Mouse (Mus musculus) CH12.LX (cell line): ENCODE measurements around the gene H1foo. TPM values are rescaled to one million over a fixed set of nuclear protein-coding genes. Genes with fewer than 3 reads are reported as not detected.

Experiments used
- DNase-seq: peaks from one replicate; pipeline ENCODE4 v3.0.0-alpha.2; 2013; ENCODE audit errors: extremely low read depth
- H3K27ac ChIP-seq: 2 replicates; pipeline ENCODE4 v1.5.1; 2012; ENCODE audit warnings: low read depth, mild to moderate bottlenecking, control low read depth, moderate library complexity; ENCODE audit not compliant: insufficient read depth
- H3K27me3 ChIP-seq: replicated peaks from 2 replicates; pipeline ENCODE3; 2012; ENCODE audit warnings: inconsistent platforms
- H3K36me3 ChIP-seq, 2 experiments: replicated peaks in 1 of 2; 2 replicates each; pipeline versions ENCODE3 to v1.6.1; 2012; ENCODE audit warnings: inconsistent platforms in 1 of 2, low read length in 1 of 2, mild to moderate bottlenecking in 1 of 2, mixed read lengths in 1 of 2, moderate library complexity in 1 of 2; ENCODE audit not compliant: control insufficient read depth in 1 of 2, insufficient read depth in 1 of 2
- H3K4me1 ChIP-seq, 2 experiments: 2 replicates each; pipeline ENCODE4 v1.6.1; 2012; ENCODE audit warnings: inconsistent platforms in 1 of 2, moderate library complexity in 1 of 2; ENCODE audit not compliant: insufficient read depth in 2 of 2, control insufficient read depth in 1 of 2
- H3K4me2 ChIP-seq: 2 replicates; pipeline ENCODE4 v1.6.1; 2012; ENCODE audit warnings: low read depth, mild to moderate bottlenecking, control low read depth; ENCODE audit not compliant: poor library complexity, insufficient read depth, severe bottlenecking
- H3K4me3 ChIP-seq, 3 experiments: fragments of 150-350 bp in 1 of 3; sonication (generic) in 1 of 3; replicated peaks in 1 of 3; 2 replicates each; pipeline versions ENCODE3 to v1.5.1; 2011 to 2012; ENCODE audit warnings: low read depth in 2 of 3, low read length in 2 of 3, mild to moderate bottlenecking in 2 of 3, moderate library complexity in 2 of 3, control low read depth in 1 of 3, improper control_type of control experiment in 1 of 3, inconsistent platforms in 1 of 3, mixed read lengths in 1 of 3; ENCODE audit not compliant: poor library complexity in 1 of 3
- H3K79me2 ChIP-seq: replicated peaks from 2 replicates; pipeline ENCODE4 v1.6.1; 2012; ENCODE audit warnings: mild to moderate bottlenecking, moderate library complexity; ENCODE audit not compliant: control insufficient read depth, poor library complexity, insufficient read depth, severe bottlenecking; ENCODE audit errors: extremely low read depth
- H3K9ac ChIP-seq: 2 replicates; pipeline ENCODE4 v1.6.1; 2012; ENCODE audit warnings: low read depth, mild to moderate bottlenecking, control low read depth, moderate library complexity; ENCODE audit not compliant: insufficient read depth
- H3K9me3 ChIP-seq: replicated peaks from 2 replicates; pipeline ENCODE3; 2012; ENCODE audit warnings: low read length, inconsistent platforms, mixed read lengths
- BHLHE40 ChIP-seq: IDR thresholded peaks from 2 replicates; pipeline ENCODE4 v1.6.1; 2011; ENCODE audit warnings: mild to moderate bottlenecking, low read depth, low read length, improper control_type of control experiment
- CHD2 ChIP-seq: IDR thresholded peaks from 2 replicates; pipeline ENCODE4 v1.6.1; 2011; ENCODE audit warnings: low read length, improper control_type of control experiment
- CTCF ChIP-seq, 2 experiments: IDR thresholded peaks in 1 of 2; conservative IDR thresholded peaks in 1 of 2; 2 replicates each; pipeline ENCODE4 v1.5.1; 2011 to 2012; ENCODE audit warnings: low read depth in 2 of 2, low read length in 2 of 2, improper control_type of control experiment in 1 of 2, inconsistent platforms in 1 of 2, mild to moderate bottlenecking in 1 of 2, moderate library complexity in 1 of 2
- E2F4 ChIP-seq: IDR thresholded peaks from 2 replicates; pipeline ENCODE4 v1.6.1; 2011; ENCODE audit warnings: low read depth, low read length, improper control_type of control experiment; ENCODE audit not compliant: insufficient replicate concordance
- EP300 ChIP-seq: IDR thresholded peaks from 2 replicates; pipeline ENCODE4 v1.6.1; 2011; ENCODE audit warnings: low read length, improper control_type of control experiment
- ETS1 ChIP-seq: conservative IDR thresholded peaks from 2 replicates; pipeline ENCODE4 v1.6.1; 2012; ENCODE audit warnings: low read depth, mild to moderate bottlenecking, inconsistent platforms, low read length, improper control_type of control experiment, moderate library complexity
- HCFC1 ChIP-seq: IDR thresholded peaks from 2 replicates; pipeline ENCODE4 v1.6.1; 2012; ENCODE audit warnings: low read depth, mild to moderate bottlenecking, inconsistent platforms, low read length, improper control_type of control experiment
- KAT2A ChIP-seq: IDR thresholded peaks from 2 replicates; pipeline ENCODE4 v1.6.1; 2012; ENCODE audit warnings: low read length, improper control_type of control experiment, inconsistent platforms; ENCODE audit not compliant: insufficient replicate concordance
- MAFK ChIP-seq: IDR thresholded peaks from 2 replicates; pipeline ENCODE4 v1.6.1; 2011; ENCODE audit warnings: low read length, improper control_type of control experiment; ENCODE audit not compliant: insufficient replicate concordance
- MEF2A ChIP-seq: IDR thresholded peaks from 2 replicates; pipeline ENCODE4 v1.6.1; 2014; ENCODE audit warnings: low read depth, mild to moderate bottlenecking, inconsistent platforms, low read length, improper control_type of control experiment, borderline replicate concordance
- MYC ChIP-seq: IDR thresholded peaks from 2 replicates; pipeline ENCODE4 v1.6.1; 2011; ENCODE audit warnings: low read depth, mild to moderate bottlenecking, improper control_type of control experiment, low read length
- RAD21 ChIP-seq: IDR thresholded peaks from 2 replicates; pipeline ENCODE4 v1.6.1; 2011; ENCODE audit warnings: low read depth, mild to moderate bottlenecking, low read length, improper control_type of control experiment, moderate library complexity
- RCOR1 ChIP-seq: conservative IDR thresholded peaks from 2 replicates; pipeline ENCODE4 v1.6.1; 2012; ENCODE audit warnings: low read depth, mild to moderate bottlenecking, inconsistent platforms, low read length, improper control_type of control experiment
- SIN3A ChIP-seq: IDR thresholded peaks from 2 replicates; pipeline ENCODE4 v1.6.1; 2012; ENCODE audit warnings: low read length, improper control_type of control experiment, inconsistent platforms
- SMC3 ChIP-seq: IDR thresholded peaks from 2 replicates; pipeline ENCODE4 v1.6.1; 2011; ENCODE audit warnings: low read depth, low read length, improper control_type of control experiment
- TBP ChIP-seq: conservative IDR thresholded peaks from 2 replicates; pipeline ENCODE4 v1.6.1; 2011; ENCODE audit warnings: low read depth, low read length, improper control_type of control experiment
- TCF12 ChIP-seq: IDR thresholded peaks from 2 replicates; pipeline ENCODE4 v1.6.1; 2014; ENCODE audit warnings: low read depth, mild to moderate bottlenecking, inconsistent platforms, low read length, improper control_type of control experiment
- UBTF ChIP-seq: IDR thresholded peaks from 2 replicates; pipeline ENCODE4 v1.6.1; 2012; ENCODE audit warnings: low read depth, mild to moderate bottlenecking, inconsistent platforms, low read length, improper control_type of control experiment, moderate library complexity
- USF2 ChIP-seq: conservative IDR thresholded peaks from 2 replicates; pipeline ENCODE4 v1.6.1; 2011; ENCODE audit warnings: low read depth, low read length, improper control_type of control experiment
- ZKSCAN1 ChIP-seq: IDR thresholded peaks from 2 replicates; pipeline ENCODE4 v1.6.1; 2012; ENCODE audit warnings: low read depth, inconsistent platforms, low read length, improper control_type of control experiment, borderline replicate concordance
- ZMIZ1 ChIP-seq: IDR thresholded peaks from 2 replicates; pipeline ENCODE4 v1.6.1; 2012; ENCODE audit warnings: low read depth, mild to moderate bottlenecking, inconsistent platforms, low read length, improper control_type of control experiment
- ZNF384 ChIP-seq: IDR thresholded peaks from 2 replicates; pipeline ENCODE4 v1.6.1; 2012; ENCODE audit warnings: low read depth, low read length, improper control_type of control experiment, inconsistent platforms
- dilution Hi-C: fragments of 300-500 bp; cut with MboI; formaldehyde crosslinking; loops from 2 replicates; pipeline ENCODE4 v1.14.3; 2020; ENCODE audit warnings: low sequenced_read_pairs; ENCODE audit not compliant: extremely low pct_unique_long_range_greater_than_20kb, extremely low pct_ligation_motif_present
- in situ Hi-C: fragments of 300-500 bp; cut with MboI; formaldehyde crosslinking; loops from 3 replicates; pipeline ENCODE4 v1.14.3; 2019; ENCODE audit warnings: low sequenced_read_pairs, low pct_ligation_motif_present, low pct_unique_long_range_greater_than_20kb, mixed read lengths
- polyA plus RNA-seq: library from polyadenylated mRNA; unstranded; fragments of >175 nt; gene quantifications from 2 replicates; pipeline ENCODE4 v1.2.1, GENCODE M21; 2012; ENCODE audit warnings: low read depth; ENCODE audit not compliant: insufficient read length
- total RNA-seq, 2 experiments: library from RNA; depleted of rRNA; stranded (reverse); fragments of 300-350 nt in 1 of 2; fragments of >200 nt in 1 of 2; gene quantifications; 2 replicates each; pipeline ENCODE4 v1.2.3; 2012 to 2014

Gene H1foo
- total and polyA plus RNA-seq, 3 experiments: 0.77 to 1.0 (median 0.89) TPM

- Histone ChIP-seq H3K27me3 (no peaks in the 10 kb centered on the region), H3K79me2 (no peaks in the 10 kb centered on the region), H3K27ac (peak overlapping the region; percentile 46), H3K9me3 (no peaks in the 10 kb centered on the region), H3K4me2 (no peak overlapping the region), H3K36me3 (peaks cover 6 to 19% of the 10 kb centered on the region in 2 experiments), H3K9ac (no peak overlapping the region), H3K4me1 (peaks cover 55 to 90% of the 10 kb centered on the region in 2 experiments), H3K4me3 (no peak overlapping the region)
- TF ChIP-seq KAT2A: no peak
- TF ChIP-seq BHLHE40: 0 out of 2 replicates have a peak, but pooled peaks have one; percentile 13
- TF ChIP-seq SIN3A: peak; percentile 44; the same call in 1 of the 2 replicates
- 0 out of 2 replicates have a peak, but pooled peaks have one; percentile 17 for TF ChIP-seq TCF12
- TF ChIP-seq CTCF (conservative IDR thresholded peaks at IDR 0.05 in 1 of 2, IDR thresholded peaks at IDR 0.05 in 1 of 2; ENCODE audit: low read depth in 2 of 2, low read length in 2 of 2): no peak
- no peak for TF ChIP-seq ZKSCAN1
- no peak for TF ChIP-seq USF2
- TF ChIP-seq ZMIZ1: no peak
- TF ChIP-seq RAD21: no peak
- TF ChIP-seq MAFK: peak; percentile 54; the same call in 1 of the 2 replicates
- TF ChIP-seq TBP: no peak
- TF ChIP-seq MEF2A: no peak
- TF ChIP-seq RCOR1: no peak
- TF ChIP-seq EP300: 0 out of 2 replicates have a peak, but pooled peaks have one; percentile 4
- TF ChIP-seq MYC: 0 out of 2 replicates have a peak, but pooled peaks have one; percentile 37
- no peak for TF ChIP-seq HCFC1
- no peak for TF ChIP-seq UBTF
- TF ChIP-seq ETS1: peak; percentile 65
- TF ChIP-seq CHD2: no peak
- no peak for TF ChIP-seq E2F4
- TF ChIP-seq SMC3: no peak
- no peak for TF ChIP-seq ZNF384
- dilution Hi-C loops: no loop called here
- peak; percentile 73 for DNase-seq
- in situ Hi-C loops: loop anchor here (5.0 kb wide), 1 partner anchor 36 kb away; the partner anchor contains the start of gene H1foo
These were observed 38.3 kb upstream of the H1foo start for GRCm38 (mm10) chr6:115906455-115906854.
